Mouse (Mus musculus): Measurements from ENCODE around the gene Macc1. TPM values are rescaled to one million over a fixed set of nuclear protein-coding genes. Genes with fewer than 3 reads are reported as not detected.
A peak's percentile ranks its signal among the peaks of the same experiment; 100 is the strongest.

The Macc1 gene
- polyA plus RNA-seq, 1 experiment from 2014 or later = not detected

- WGBS (ENCODE audit: missing documents) = 50% methylated on average over 2 of the region's 2 CpGs
- H3K27ac ChIP-seq = no peak overlapping the region
- H3K79me2 ChIP-seq (ENCODE audit: inconsistent target) = no peaks in the 10 kb centered on the region
- no peaks in the 10 kb centered on the region for H3K36me3 ChIP-seq (ENCODE audit: inconsistent target)
- H3K4me3 ChIP-seq (ENCODE audit: inconsistent target) = no peak overlapping the region
Observed at GRCm38 (mm10) chr12:119410956-119411355, 96.9 kb downstream of the Macc1 start.

DNA sequence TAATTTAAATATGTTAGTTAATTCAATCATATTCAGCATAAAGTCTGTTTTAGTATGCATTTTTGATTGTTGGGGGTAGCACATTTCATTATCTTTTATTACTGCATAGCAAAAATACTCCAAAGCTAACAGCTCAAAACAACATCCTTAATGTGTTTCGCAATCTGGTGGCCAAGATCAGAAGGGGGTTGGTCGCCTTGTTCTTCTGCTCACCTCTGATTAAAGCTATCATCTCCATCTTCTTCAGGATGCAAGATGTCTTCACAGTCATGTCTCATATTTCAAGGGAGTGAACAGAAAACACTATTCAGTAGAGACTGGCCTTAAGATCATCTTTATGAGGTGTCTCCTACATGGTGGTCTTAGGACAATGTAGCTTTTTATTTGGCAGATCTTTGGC, 97.9 kb downstream of the Macc1 start:
- Histone ChIP-seq H3K79me2 (ENCODE audit: inconsistent target) (no peaks in the 10 kb centered on the region), H3K36me3 (ENCODE audit: inconsistent target) (no peaks in the 10 kb centered on the region), H3K27ac (no peak overlapping the region), H3K4me3 (ENCODE audit: inconsistent target) (no peak overlapping the region)
- 60% methylated on average over 2 of the region's 2 CpGs for WGBS (ENCODE audit: missing documents)

GRCm38 (mm10) chr12:119415900-119416299, 101.8 kb downstream of the Macc1 start:
- Histone ChIP-seq H3K36me3 (ENCODE audit: inconsistent target) (no peaks in the 10 kb centered on the region), H3K79me2 (ENCODE audit: inconsistent target) (no peaks in the 10 kb centered on the region), H3K4me3 (ENCODE audit: inconsistent target) (no peak overlapping the region), H3K27ac (no peak overlapping the region)
- WGBS (ENCODE audit: missing documents) = 81% methylated on average over 2 of the region's 2 CpGs

DNA sequence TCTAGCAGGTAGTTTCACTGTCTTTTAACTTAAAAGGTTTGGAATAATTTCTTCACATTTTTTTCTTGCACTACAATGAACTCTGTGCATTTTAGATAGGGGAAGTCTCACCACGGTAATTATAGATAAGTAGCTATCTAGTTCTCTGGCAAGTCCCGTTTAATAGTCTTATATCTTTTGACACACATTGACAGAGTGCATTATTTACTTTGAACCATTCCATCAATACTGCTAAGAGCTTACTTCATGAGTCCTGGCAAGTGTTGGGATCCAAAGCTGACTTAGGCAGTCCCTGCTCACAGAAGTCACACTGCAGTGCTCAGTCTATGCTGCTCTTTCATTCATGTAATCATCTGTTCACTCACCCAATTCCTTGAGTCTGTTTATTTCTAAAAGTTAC, 111.7 kb downstream of the Macc1 start:
- H3K27ac ChIP-seq = no peak overlapping the region
- no peaks in the 10 kb centered on the region for H3K79me2 ChIP-seq (ENCODE audit: inconsistent target)
- WGBS (ENCODE audit: missing documents) = 96% methylated on average over 2 of the region's 2 CpGs
- no peaks in the 10 kb centered on the region for H3K36me3 ChIP-seq (ENCODE audit: inconsistent target)
- no peak overlapping the region for H3K4me3 ChIP-seq (ENCODE audit: inconsistent target)

DNA sequence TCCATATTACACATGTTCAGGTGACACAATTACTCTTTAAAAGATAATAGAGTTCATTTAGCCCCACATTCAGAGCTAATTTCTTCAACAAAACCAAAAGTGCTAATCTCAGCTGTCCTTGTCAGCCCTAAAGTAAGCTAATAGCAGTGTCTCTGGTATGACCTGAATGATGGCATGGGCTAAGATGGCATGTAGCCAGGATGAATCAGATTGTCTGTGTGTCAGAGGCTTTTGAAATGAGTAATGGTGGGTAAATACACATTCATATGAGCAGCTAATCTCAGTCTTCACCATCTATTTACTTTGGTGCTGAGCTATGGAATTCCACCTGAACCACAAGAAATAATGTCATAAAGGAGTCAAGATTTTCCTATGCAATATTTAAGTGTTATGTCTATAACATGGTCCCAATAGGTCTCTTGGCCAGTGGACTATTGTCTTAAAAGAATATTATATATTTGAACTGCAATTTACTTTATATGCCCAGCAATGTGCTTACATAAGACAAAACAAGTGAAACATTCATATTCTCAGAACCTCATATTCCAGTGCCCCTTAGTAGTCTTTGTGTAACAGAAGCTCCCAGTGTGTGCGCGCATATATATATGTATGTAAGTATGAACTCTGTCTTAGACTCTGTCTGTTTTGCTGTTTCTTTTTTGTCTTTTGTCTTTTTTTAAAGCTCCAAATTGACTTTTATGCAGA, 112.3 kb downstream of the Macc1 start:
- 100% methylated on average over 2 of the region's 2 CpGs for WGBS (ENCODE audit: missing documents)
- Histone ChIP-seq H3K4me3 (ENCODE audit: inconsistent target) (no peak overlapping the region), H3K79me2 (ENCODE audit: inconsistent target) (no peaks in the 10 kb centered on the region), H3K27ac (no peak overlapping the region), H3K36me3 (ENCODE audit: inconsistent target) (no peaks in the 10 kb centered on the region)

- Histone ChIP-seq H3K27ac (no peak overlapping the region), H3K36me3 (ENCODE audit: inconsistent target) (no peaks in the 10 kb centered on the region), H3K79me2 (ENCODE audit: inconsistent target) (no peaks in the 10 kb centered on the region), H3K4me3 (ENCODE audit: inconsistent target) (no peak overlapping the region)
- 77% methylated on average over 1 of the region's 1 CpGs for WGBS (ENCODE audit: missing documents)
Observed at GRCm38 (mm10) chr12:119426887-119427204, 112.8 kb downstream of the Macc1 start.

DNA sequence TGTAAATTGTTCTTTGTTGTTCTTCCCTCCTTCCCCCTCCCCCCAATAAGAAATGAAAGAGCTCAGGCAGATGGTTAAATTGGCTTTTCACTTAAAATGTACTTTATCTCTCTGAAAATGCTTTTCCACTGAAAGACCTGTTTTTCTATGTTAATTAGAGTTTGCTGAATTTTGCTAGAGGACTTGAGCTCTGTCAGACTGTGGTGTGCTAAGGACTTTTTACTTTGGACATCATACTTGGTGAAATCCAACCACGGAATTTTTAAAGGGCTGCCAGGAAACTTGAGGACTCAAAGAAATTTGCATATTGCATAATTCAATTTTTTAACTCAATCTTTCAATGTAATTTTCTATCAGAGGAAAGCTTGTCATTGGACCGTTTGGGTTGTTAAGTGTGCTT, 126.7 kb downstream of the Macc1 start:
- Histone ChIP-seq H3K27ac (no peak overlapping the region), H3K36me3 (ENCODE audit: inconsistent target) (no peaks in the 10 kb centered on the region), H3K4me3 (ENCODE audit: inconsistent target) (no peak overlapping the region), H3K79me2 (ENCODE audit: inconsistent target) (no peaks in the 10 kb centered on the region)
- WGBS (ENCODE audit: missing documents) = 90% methylated on average over 2 of the region's 2 CpGs

- Histone ChIP-seq H3K36me3 (ENCODE audit: inconsistent target) (no peaks in the 10 kb centered on the region), H3K4me3 (ENCODE audit: inconsistent target) (no peak overlapping the region), H3K79me2 (ENCODE audit: inconsistent target) (no peaks in the 10 kb centered on the region), H3K27ac (no peak overlapping the region)
- 95% methylated on average over 2 of the region's 2 CpGs for WGBS (ENCODE audit: missing documents)
Observed at GRCm38 (mm10) chr12:119450116-119450515, 136.0 kb downstream of the Macc1 start.

DNA sequence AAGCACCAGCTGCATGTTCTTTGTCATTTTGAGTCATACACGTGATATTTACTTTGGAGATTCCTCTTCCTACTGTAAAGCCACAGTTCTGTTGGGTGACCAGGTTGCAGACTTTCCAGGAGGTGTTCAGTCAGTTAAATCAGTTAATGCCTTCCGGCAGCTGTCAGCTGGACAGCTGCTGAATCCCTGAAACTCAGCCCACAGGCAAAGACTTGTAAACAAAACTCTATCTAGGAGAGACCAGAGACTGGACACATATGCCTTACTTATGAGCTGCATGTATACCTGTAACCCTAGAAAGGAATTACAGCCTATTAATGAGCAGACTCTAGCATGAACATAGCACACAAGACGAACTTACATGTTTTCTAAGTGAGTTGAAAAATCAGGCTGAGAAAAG, 137.2 kb downstream of the Macc1 start:
- no peaks in the 10 kb centered on the region for H3K79me2 ChIP-seq (ENCODE audit: inconsistent target)
- H3K27ac ChIP-seq = no peak overlapping the region
- H3K36me3 ChIP-seq (ENCODE audit: inconsistent target) = no peaks in the 10 kb centered on the region
- H3K4me3 ChIP-seq (ENCODE audit: inconsistent target) = no peak overlapping the region
- 87% methylated on average over 3 of the region's 3 CpGs for WGBS (ENCODE audit: missing documents)

DNA sequence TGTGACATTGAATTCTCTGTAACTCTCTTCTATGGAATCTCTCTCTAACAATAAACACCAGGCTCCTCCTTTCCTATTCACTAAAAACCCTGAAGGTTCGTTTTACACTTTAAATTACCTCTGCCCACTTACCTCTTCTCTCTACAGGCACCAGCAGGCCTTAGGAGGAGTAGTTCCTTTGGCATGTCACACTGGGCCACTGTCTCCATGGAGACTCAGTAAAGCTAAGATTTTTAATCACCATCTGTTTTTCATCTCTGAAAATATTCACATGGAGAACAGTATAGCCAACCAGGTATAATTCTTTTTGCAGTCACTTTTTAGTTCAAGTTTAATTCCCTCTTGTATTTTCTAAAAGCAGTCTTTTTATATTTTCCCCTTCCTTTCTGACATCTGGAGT, 140.0 kb downstream of the Macc1 start:
- Histone ChIP-seq H3K36me3 (ENCODE audit: inconsistent target) (no peaks in the 10 kb centered on the region), H3K79me2 (ENCODE audit: inconsistent target) (no peaks in the 10 kb centered on the region), H3K4me3 (ENCODE audit: inconsistent target) (no peak overlapping the region), H3K27ac (no peak overlapping the region)
- WGBS (ENCODE audit: missing documents) = 71% methylated on average over 1 of the region's 1 CpGs

GRCm38 (mm10) chr12:119464040-119464939, 150.2 kb downstream of the Macc1 start:
- Histone ChIP-seq H3K27ac (no peak overlapping the region), H3K36me3 (ENCODE audit: inconsistent target) (no peaks in the 10 kb centered on the region), H3K4me3 (ENCODE audit: inconsistent target) (no peak overlapping the region), H3K79me2 (ENCODE audit: inconsistent target) (no peaks in the 10 kb centered on the region)
- 44% methylated on average over 2 of the region's 2 CpGs for WGBS (ENCODE audit: missing documents)

- H3K79me2 ChIP-seq (ENCODE audit: inconsistent target) = no peaks in the 10 kb centered on the region
- no peaks in the 10 kb centered on the region for H3K36me3 ChIP-seq (ENCODE audit: inconsistent target)
- H3K27ac ChIP-seq = no peak overlapping the region
- H3K4me3 ChIP-seq (ENCODE audit: inconsistent target) = no peak overlapping the region
- WGBS (ENCODE audit: missing documents) = 78% methylated on average over 1 of the region's 1 CpGs
Observed at GRCm38 (mm10) chr12:119464940-119465245, 150.8 kb downstream of the Macc1 start.

DNA sequence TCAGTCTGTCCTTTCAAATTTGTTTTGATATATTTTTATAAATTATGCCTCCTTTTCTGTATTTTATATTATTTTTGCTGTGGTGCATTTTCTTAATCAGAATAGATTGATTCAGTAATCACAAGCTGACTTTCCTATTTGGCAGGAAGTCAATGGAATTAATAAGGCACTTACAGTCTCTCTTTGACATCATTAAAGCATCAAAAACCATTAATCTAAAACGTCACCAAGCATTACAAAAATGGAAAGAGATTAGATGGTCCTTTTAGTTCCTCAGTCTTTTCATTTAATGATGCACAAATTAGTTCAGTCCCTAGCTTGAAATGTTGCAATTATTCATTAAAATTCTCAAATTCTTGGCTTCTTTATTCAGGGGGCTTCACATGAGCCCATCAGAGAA, 153.6 kb downstream of the Macc1 start:
- no peaks in the 10 kb centered on the region for H3K79me2 ChIP-seq (ENCODE audit: inconsistent target)
- H3K4me3 ChIP-seq (ENCODE audit: inconsistent target) = no peak overlapping the region
- WGBS (ENCODE audit: missing documents) = 80% methylated on average over 1 of the region's 1 CpGs
- H3K27ac ChIP-seq = no peak overlapping the region
- H3K36me3 ChIP-seq (ENCODE audit: inconsistent target) = no peaks in the 10 kb centered on the region

- H3K27ac ChIP-seq = no peak overlapping the region
- H3K36me3 ChIP-seq (ENCODE audit: inconsistent target) = no peaks in the 10 kb centered on the region
Observed at GRCm38 (mm10) chr12:119470260-119470659, 156.2 kb downstream of the Macc1 start.

GRCm38 (mm10) chr12:119483296-119483695, 169.2 kb downstream of the Macc1 start:
- 3% methylated on average over 2 of the region's 2 CpGs for WGBS (ENCODE audit: missing documents)
- Histone ChIP-seq H3K79me2 (ENCODE audit: inconsistent target) (no peaks in the 10 kb centered on the region), H3K27ac (peak overlapping the region; percentile 80), H3K4me3 (ENCODE audit: inconsistent target) (no peak overlapping the region), H3K36me3 (ENCODE audit: inconsistent target) (no peaks in the 10 kb centered on the region)

More at GRCm38 (mm10) chr12:119470260-119470659, 156.2 kb downstream of the Macc1 start:
- Histone ChIP-seq H3K4me3 (ENCODE audit: inconsistent target) (no peak overlapping the region), H3K79me2 (ENCODE audit: inconsistent target) (no peaks in the 10 kb centered on the region)
